Comparison of ENCODE assay signal across 12 mouse cellular contexts in genomic region chr3:101667767-101668387, GRCm38 (mm10).
DNase-seq lines count a peak whose midpoint lies in the region; ATAC-seq lines count a peak whose summit lies in the region.
"Had no signal": no experiment of that assay in that cellular context is flagged by ENCODE, and none has a peak within 500 bp of the region (broad histone marks: within the 10 kb centered on the region; RNA-seq: fewer than 3 reads in every experiment).

No protein-coding gene starts in this region.

- H3K36me3 ChIP-seq in hindbrain, embryonic 11.5 days (ENCODE audit: control insufficient read depth, insufficient read depth, low read length) = no peaks in the 10 kb centered on the region
- no peaks in the 10 kb centered on the region for H3K36me3 ChIP-seq in hindbrain, embryonic 13.5 days
- no peaks in the 10 kb centered on the region for H3K36me3 ChIP-seq in neural tube, embryonic 11.5 days (ENCODE audit: control insufficient read depth, insufficient read depth, low read length)
- H3K36me3 ChIP-seq in neural tube, embryonic 15.5 days = no peaks in the 10 kb centered on the region
- H3K36me3 ChIP-seq in limb, embryonic 10.5 days = no peaks in the 10 kb centered on the region
- H3K36me3 ChIP-seq in stomach, embryonic 15.5 days = no peaks in the 10 kb centered on the region
- H3K36me3 ChIP-seq: heart, embryonic 13.5 days had no signal

- no peak overlapping the region for H3K27ac ChIP-seq in hindbrain, embryonic 11.5 days (ENCODE audit: low read depth, low read length)
- no peak overlapping the region for H3K27ac ChIP-seq in hindbrain, embryonic 13.5 days
- no peak overlapping the region for H3K27ac ChIP-seq in neural tube, embryonic 11.5 days (ENCODE audit: low read depth, low read length)
- H3K27ac ChIP-seq in neural tube, embryonic 15.5 days (replicated peaks) = no peak overlapping the region
- H3K27ac ChIP-seq in limb, embryonic 10.5 days = peak overlapping the region; percentile 43; the same call in 1 of the 2 replicates
- H3K27ac ChIP-seq in stomach, embryonic 15.5 days = peak overlapping the region; percentile 90
- H3K27ac ChIP-seq: heart, embryonic 13.5 days had no signal

- no peak for ATAC-seq in hindbrain, embryonic 11.5 days (ENCODE audit: low FRiP score)
- no peak for ATAC-seq in hindbrain, embryonic 13.5 days (ENCODE audit: low FRiP score)
- ATAC-seq in neural tube, embryonic 11.5 days (ENCODE audit: insufficient read depth, low FRiP score, low TSS enrichment) = no peak
- ATAC-seq in neural tube, embryonic 15.5 days (ENCODE audit: low FRiP score) = no peak
- no peak for ATAC-seq in stomach, embryonic 15.5 days (ENCODE audit: insufficient read depth, low FRiP score, low read depth)

- no peaks in the 10 kb centered on the region for H3K4me1 ChIP-seq in hindbrain, embryonic 11.5 days (replicated peaks; ENCODE audit: control insufficient read depth, insufficient read depth, low read length)
- H3K4me1 ChIP-seq in hindbrain, embryonic 13.5 days (replicated peaks) = peaks cover 13% of the 10 kb centered on the region
- H3K4me1 ChIP-seq in neural tube, embryonic 11.5 days (ENCODE audit: control insufficient read depth, insufficient read depth, low read length) = 0 out of 2 replicates have a peak, but pooled peaks cover 3% of the 10 kb centered on the region
- H3K4me1 ChIP-seq in neural tube, embryonic 15.5 days = peaks cover 7% of the 10 kb centered on the region
- peaks cover 10% of the 10 kb centered on the region for H3K4me1 ChIP-seq in limb, embryonic 10.5 days
- H3K4me1 ChIP-seq in stomach, embryonic 15.5 days = peaks cover 5% of the 10 kb centered on the region; the same call in 1 of the 2 replicates

- 58% methylated on average over 10 of the region's 10 CpGs for WGBS in hindbrain, embryonic 11.5 days
- 61% methylated on average over 10 of the region's 10 CpGs for WGBS in hindbrain, embryonic 13.5 days
- WGBS in neural tube, embryonic 11.5 days = 63% methylated on average over 10 of the region's 10 CpGs
- WGBS in neural tube, embryonic 15.5 days = 51% methylated on average over 10 of the region's 10 CpGs
- 76% methylated on average over 10 of the region's 10 CpGs for WGBS in limb, embryonic 10.5 days
- 76% methylated on average over 10 of the region's 10 CpGs for WGBS in stomach, embryonic 15.5 days

- DNase-seq in hindbrain, embryonic 11.5 days (ENCODE audit: low spot score) = peak; percentile 6
- DNase-seq in neural tube, embryonic 11.5 days (ENCODE audit: low spot score) = peak; percentile 16
- DNase-seq in limb, embryonic 10.5 days (ENCODE audit: low spot score) = no peak
- no peak for DNase-seq in embryo, embryonic 9.5 days (ENCODE audit: extremely low spot score)
- DNase-seq in urinary bladder, postnatal 25 days (ENCODE audit: low spot score) = no peak
- DNase-seq: cerebellum, adult 9-10 months; layer of hippocampus, adult 9-11 months; left cerebral cortex, postnatal 4 days had no signal

- no peak overlapping the region for H3K9ac ChIP-seq in hindbrain, embryonic 11.5 days (ENCODE audit: low read depth, low read length)
- H3K9ac ChIP-seq in hindbrain, embryonic 13.5 days = no peak overlapping the region
- no peak overlapping the region for H3K9ac ChIP-seq in neural tube, embryonic 11.5 days (ENCODE audit: low read length)
- no peak overlapping the region for H3K9ac ChIP-seq in neural tube, embryonic 15.5 days (replicated peaks)
- H3K9ac ChIP-seq in stomach, embryonic 15.5 days = no peak overlapping the region
- H3K9ac ChIP-seq: heart, embryonic 13.5 days had no signal

- H3K4me3 ChIP-seq in hindbrain, embryonic 11.5 days (ENCODE audit: low read depth, low read length) = no peak overlapping the region
- H3K4me3 ChIP-seq in hindbrain, embryonic 13.5 days = no peak overlapping the region
- no peak overlapping the region for H3K4me3 ChIP-seq in neural tube, embryonic 11.5 days (ENCODE audit: low read depth, low read length)
- H3K4me3 ChIP-seq in neural tube, embryonic 15.5 days (replicated peaks) = no peak overlapping the region
- H3K4me3 ChIP-seq in limb, embryonic 10.5 days = no peak overlapping the region
- H3K4me3 ChIP-seq in stomach, embryonic 15.5 days (replicated peaks) = no peak overlapping the region
- H3K4me3 ChIP-seq: heart, embryonic 13.5 days had no signal

- no peak overlapping the region for H3K4me2 ChIP-seq in hindbrain, embryonic 11.5 days (replicated peaks; ENCODE audit: low read depth, low read length)
- H3K4me2 ChIP-seq in hindbrain, embryonic 13.5 days = no peak overlapping the region
- H3K4me2 ChIP-seq in neural tube, embryonic 11.5 days (ENCODE audit: low read depth) = no peak overlapping the region
- no peak overlapping the region for H3K4me2 ChIP-seq in neural tube, embryonic 15.5 days
- peak overlapping the region; percentile 31 for H3K4me2 ChIP-seq in stomach, embryonic 15.5 days
- H3K4me2 ChIP-seq: heart, embryonic 13.5 days had no signal

- H3K9me3 ChIP-seq in hindbrain, embryonic 11.5 days (ENCODE audit: control insufficient read depth, low read length) = no peaks in the 10 kb centered on the region
- H3K9me3 ChIP-seq in hindbrain, embryonic 13.5 days = no peaks in the 10 kb centered on the region
- no peaks in the 10 kb centered on the region for H3K9me3 ChIP-seq in neural tube, embryonic 11.5 days (ENCODE audit: control insufficient read depth, low read length)
- H3K9me3 ChIP-seq in neural tube, embryonic 15.5 days (replicated peaks) = no peaks in the 10 kb centered on the region
- H3K9me3 ChIP-seq in limb, embryonic 10.5 days (replicated peaks) = no peaks in the 10 kb centered on the region
- no peaks in the 10 kb centered on the region for H3K9me3 ChIP-seq in stomach, embryonic 15.5 days
- H3K9me3 ChIP-seq: heart, embryonic 13.5 days had no signal

- no peaks in the 10 kb centered on the region for H3K27me3 ChIP-seq in hindbrain, embryonic 11.5 days (ENCODE audit: control insufficient read depth, insufficient read depth, low read length)
- H3K27me3 ChIP-seq in hindbrain, embryonic 13.5 days = no peaks in the 10 kb centered on the region; the same call in 1 of the 2 replicates
- H3K27me3 ChIP-seq in neural tube, embryonic 11.5 days (ENCODE audit: control insufficient read depth, insufficient read depth, low read length) = no peaks in the 10 kb centered on the region
- no peaks in the 10 kb centered on the region for H3K27me3 ChIP-seq in neural tube, embryonic 15.5 days (replicated peaks)
- no peaks in the 10 kb centered on the region for H3K27me3 ChIP-seq in limb, embryonic 10.5 days (ENCODE audit: low read depth, poor library complexity, severe bottlenecking)
- no peaks in the 10 kb centered on the region for H3K27me3 ChIP-seq in stomach, embryonic 15.5 days (replicated peaks)
- H3K27me3 ChIP-seq: heart, embryonic 13.5 days had no signal

Comparison
In these comparisons a context has a peak if more than half of its experiments do, and no peak if none do; other contexts are left out.
1. DNase-seq: peak in hindbrain, embryonic 11.5 days (single experiment) and neural tube, embryonic 11.5 days (single experiment); none in limb, embryonic 10.5 days (single experiment), embryo, embryonic 9.5 days (single experiment) and urinary bladder, postnatal 25 days (single experiment).
2. H3K27ac ChIP-seq: peak in limb, embryonic 10.5 days (single experiment) and stomach, embryonic 15.5 days (single experiment); none in hindbrain, embryonic 11.5 days (single experiment), hindbrain, embryonic 13.5 days (single experiment), neural tube, embryonic 11.5 days (single experiment) and neural tube, embryonic 15.5 days (single experiment).